In genomic region chr10:93429141-93429911, GRCm38 (mm10) we compare ENCODE assay signal across 11 mouse cellular contexts. TPM values are rescaled to one million over a fixed set of nuclear protein-coding genes. Genes with fewer than 3 reads are reported as not detected.
A peak's percentile ranks its signal among the peaks of the same experiment; 100 is the strongest.
DNase-seq lines count a peak whose midpoint lies in the region; ATAC-seq and TF ChIP-seq lines count a peak whose summit lies in the region.
"Had no signal": no experiment of that assay in that cellular context is flagged by ENCODE, and none has a peak within 500 bp of the region (broad histone marks: within the 10 kb centered on the region; RNA-seq: fewer than 3 reads in every experiment).

No protein-coding gene starts in this region.

- intact Hi-C loops in heart, postnatal 14 days (cut with DNase I): no loop called here

- no peak overlapping the region for H3K4me2 ChIP-seq in heart, embryonic 16.5 days (ENCODE audit: low read depth, low read length)
- no peak overlapping the region for H3K4me2 ChIP-seq in midbrain, embryonic 14.5 days (ENCODE audit: low read length)
- no peak overlapping the region for H3K4me2 ChIP-seq in midbrain, embryonic 15.5 days
- H3K4me2 ChIP-seq in midbrain, embryonic 16.5 days (ENCODE audit: low read length): no peak overlapping the region
- H3K4me2 ChIP-seq: liver, embryonic 15.5 days had no signal

- TF ChIP-seq CTCF in brain, embryonic 14.5 days (IDR thresholded peaks at IDR 0.05; ENCODE audit: borderline replicate concordance, extremely low read depth, insufficient read depth, insufficient read length): peak; percentile 37; the same call in 1 of the 2 replicates

- no peaks in the 10 kb centered on the region for H3K27me3 ChIP-seq in heart, embryonic 16.5 days (ENCODE audit: control insufficient read depth, insufficient read depth, low read length)
- no peaks in the 10 kb centered on the region for H3K27me3 ChIP-seq in midbrain, embryonic 14.5 days (ENCODE audit: control insufficient read depth, insufficient read depth, low read length)
- H3K27me3 ChIP-seq in midbrain, embryonic 15.5 days (replicated peaks): no peaks in the 10 kb centered on the region
- no peaks in the 10 kb centered on the region for H3K27me3 ChIP-seq in midbrain, embryonic 16.5 days (ENCODE audit: control insufficient read depth, insufficient read depth, low read depth, low read length)

- H3K27ac ChIP-seq in heart, embryonic 16.5 days (ENCODE audit: low read length): peak overlapping the region; percentile 5; the same call in 1 of the 2 replicates
- H3K27ac ChIP-seq in midbrain, embryonic 14.5 days (replicated peaks; ENCODE audit: low read depth, low read length): no peak overlapping the region
- no peak overlapping the region for H3K27ac ChIP-seq in midbrain, embryonic 15.5 days
- no peak overlapping the region for H3K27ac ChIP-seq in midbrain, embryonic 16.5 days (ENCODE audit: low read length)
- H3K27ac ChIP-seq: liver, embryonic 15.5 days had no signal

- no peak overlapping the region for H3K9ac ChIP-seq in heart, embryonic 16.5 days (ENCODE audit: low read length)
- H3K9ac ChIP-seq in midbrain, embryonic 14.5 days (replicated peaks; ENCODE audit: low read length): no peak overlapping the region
- no peak overlapping the region for H3K9ac ChIP-seq in midbrain, embryonic 15.5 days
- H3K9ac ChIP-seq in midbrain, embryonic 16.5 days (ENCODE audit: low read depth, low read length): no peak overlapping the region
- H3K9ac ChIP-seq: liver, embryonic 15.5 days had no signal

- WGBS in heart, embryonic 16.5 days: 68% methylated on average over 12 of the region's 12 CpGs
- 67% methylated on average over 12 of the region's 12 CpGs for WGBS in midbrain, embryonic 14.5 days
- WGBS in midbrain, embryonic 15.5 days: 71% methylated on average over 12 of the region's 12 CpGs
- WGBS in midbrain, embryonic 16.5 days: 69% methylated on average over 12 of the region's 12 CpGs

- no peak for ATAC-seq in heart, embryonic 16.5 days (replicated peaks; ENCODE audit: extremely low read depth, insufficient read depth, low FRiP score)
- ATAC-seq in midbrain, embryonic 14.5 days (ENCODE audit: low FRiP score, low TSS enrichment): no peak
- ATAC-seq in midbrain, embryonic 15.5 days (replicated peaks): no peak
- no peak for ATAC-seq in midbrain, embryonic 16.5 days

- DNase-seq in heart, postnatal 14 days: no peak
- peak; percentile 41 for DNase-seq in midbrain, embryonic 14.5 days
- peak; percentile 23 for DNase-seq in brain, embryonic 14.5 days (ENCODE audit: low read depth)
- peak; percentile 40 for DNase-seq in skeletal muscle tissue, adult 2 months (ENCODE audit: low read depth, low spot score)
- no peak for DNase-seq in spleen, postnatal 36 days (ENCODE audit: low spot score in 2 of 2)
- DNase-seq: kidney, postnatal 14 days; thymus, adult 2 months had no signal

- H3K36me3 ChIP-seq in heart, embryonic 16.5 days (ENCODE audit: control insufficient read depth, insufficient read depth): no peaks in the 10 kb centered on the region
- no peaks in the 10 kb centered on the region for H3K36me3 ChIP-seq in midbrain, embryonic 14.5 days (ENCODE audit: control insufficient read depth, insufficient read depth, low read length)
- no peaks in the 10 kb centered on the region for H3K36me3 ChIP-seq in midbrain, embryonic 15.5 days (replicated peaks)
- no peaks in the 10 kb centered on the region for H3K36me3 ChIP-seq in midbrain, embryonic 16.5 days (ENCODE audit: control insufficient read depth, insufficient read depth, low read length)
- H3K36me3 ChIP-seq: liver, embryonic 15.5 days had no signal

- no peak overlapping the region for H3K4me3 ChIP-seq in heart, embryonic 16.5 days (ENCODE audit: low read length)
- no peak overlapping the region for H3K4me3 ChIP-seq in midbrain, embryonic 14.5 days (replicated peaks; ENCODE audit: low read depth, low read length)
- no peak overlapping the region for H3K4me3 ChIP-seq in midbrain, embryonic 15.5 days
- no peak overlapping the region for H3K4me3 ChIP-seq in midbrain, embryonic 16.5 days (ENCODE audit: low read depth, low read length)
- H3K4me3 ChIP-seq: liver, embryonic 15.5 days had no signal

- no peaks in the 10 kb centered on the region for H3K9me3 ChIP-seq in heart, embryonic 16.5 days (replicated peaks; ENCODE audit: control insufficient read depth, low read length)
- H3K9me3 ChIP-seq in midbrain, embryonic 14.5 days (ENCODE audit: control insufficient read depth, low read length): no peaks in the 10 kb centered on the region
- H3K9me3 ChIP-seq in midbrain, embryonic 15.5 days: no peaks in the 10 kb centered on the region
- H3K9me3 ChIP-seq in midbrain, embryonic 16.5 days (replicated peaks; ENCODE audit: control insufficient read depth, low read length, poor library complexity, severe bottlenecking): no peaks in the 10 kb centered on the region
- H3K9me3 ChIP-seq: liver, embryonic 15.5 days had no signal

- peaks cover 31% of the 10 kb centered on the region for H3K4me1 ChIP-seq in heart, embryonic 16.5 days (ENCODE audit: control insufficient read depth, insufficient read depth, low read length)
- 0 out of 2 replicates have a peak, but pooled peaks cover 13% of the 10 kb centered on the region for H3K4me1 ChIP-seq in midbrain, embryonic 14.5 days (ENCODE audit: control insufficient read depth, insufficient read depth, low read length)
- H3K4me1 ChIP-seq in midbrain, embryonic 15.5 days: peaks cover 19% of the 10 kb centered on the region
- peaks cover 18% of the 10 kb centered on the region for H3K4me1 ChIP-seq in midbrain, embryonic 16.5 days (ENCODE audit: control insufficient read depth, insufficient read depth, low read length)

- no peak for TF ChIP-seq POLR2A in brain, embryonic 14.5 days (IDR thresholded peaks at IDR 0.05; ENCODE audit: borderline replicate concordance, extremely low read depth, insufficient read depth, insufficient read length, poor library complexity, severe bottlenecking)

RNA-seq across cellular contexts. Expression of gene Lta4h, which starts 23.9 kb away (rescaled TPM):
- polyA plus RNA-seq in heart, embryonic 16.5 days (2015; fragmentation: Nextera tagmentation; extraction: Ambion mirVana): 386 and 413 TPM in 2 replicates
- total RNA-seq in heart, postnatal 14 days (2021): 10 to 100 TPM; 41.6 to 46.0 TPM
- polyA plus RNA-seq in midbrain, embryonic 14.5 days (2014; fragmentation: Nextera tagmentation; extraction: Ambion mirVana): 73.0 and 99.3 TPM in 2 replicates
- 84.9 and 85.9 TPM in 2 replicates for polyA plus RNA-seq in midbrain, embryonic 15.5 days (2015; fragmentation: Nextera tagmentation; extraction: Ambion mirVana)
- 70.3 and 77.5 TPM in 2 replicates for polyA plus RNA-seq in brain, embryonic 14.5 days (2012; rRNA removed)
- polyA plus RNA-seq in midbrain, embryonic 16.5 days (2015; fragmentation: Nextera tagmentation; extraction: Ambion mirVana): 87.7 and 95.3 TPM in 2 replicates

RNA-seq across cellular contexts. Expression of gene Hal, which starts 59.2 kb away (rescaled TPM):
- 0.19 and 0.80 TPM in 2 replicates for polyA plus RNA-seq in heart, embryonic 16.5 days (2015; fragmentation: Nextera tagmentation; extraction: Ambion mirVana)
- total RNA-seq in heart, postnatal 14 days (2021): under 1 TPM; 0.38 to 0.44 TPM
- 0.27 TPM in 1 of 2 replicates, not detected in the other for polyA plus RNA-seq in midbrain, embryonic 14.5 days (2014; fragmentation: Nextera tagmentation; extraction: Ambion mirVana)
- polyA plus RNA-seq in midbrain, embryonic 15.5 days (2015; fragmentation: Nextera tagmentation; extraction: Ambion mirVana): 0.35 TPM in 1 of 2 replicates, not detected in the other
- polyA plus RNA-seq in brain, embryonic 14.5 days (2012; rRNA removed): 0.13 and 0.18 TPM in 2 replicates
- polyA plus RNA-seq in midbrain, embryonic 16.5 days (2015; fragmentation: Nextera tagmentation; extraction: Ambion mirVana): 0.17 TPM in 1 of 2 replicates, not detected in the other

Comparison
In these comparisons a context has a peak if more than half of its experiments do, and no peak if none do; other contexts are left out.
1. DNase-seq: peak in midbrain, embryonic 14.5 days (single experiment), brain, embryonic 14.5 days (single experiment) and skeletal muscle tissue, adult 2 months (single experiment); none in heart, postnatal 14 days (0 of 2) and spleen, postnatal 36 days (0 of 2).